Mouse (Mus musculus) embryonic facial prominence, embryonic 13.5 days (tissue): ENCODE measurements around the gene Runx3. TPM values are rescaled to one million over a fixed set of nuclear protein-coding genes. Genes with fewer than 3 reads are reported as not detected.

ENCODE experiments used
- ATAC-seq: fragments of 200-750 bp; cut with Nextera tagmentation; 2 replicates; pipeline ENCODE4 v1.8.0; 2017; ENCODE audit warnings: low read depth; ENCODE audit not compliant: insufficient number of reproducible peaks, insufficient read depth, low FRiP score, low TSS enrichment
- H3K27ac ChIP-seq: fragments of 300-500 bp; sonication (generic); 2 replicates; pipeline ENCODE4 v1.5.1; 2015; ENCODE audit warnings: moderate library complexity, mild to moderate bottlenecking, inconsistent platforms
- H3K27me3 ChIP-seq: fragments of 300-500 bp; sonication (generic); 2 replicates; pipeline ENCODE4 v1.6.1; 2015; ENCODE audit warnings: mild to moderate bottlenecking, inconsistent platforms
- H3K36me3 ChIP-seq: fragments of 300-500 bp; sonication (generic); 2 replicates; pipeline ENCODE4 v1.6.1; 2015; ENCODE audit warnings: mild to moderate bottlenecking, inconsistent platforms
- H3K4me1 ChIP-seq: fragments of 300-500 bp; sonication (generic); 2 replicates; pipeline ENCODE4 v1.6.1; 2015; ENCODE audit warnings: inconsistent platforms
- H3K4me2 ChIP-seq: fragments of 300-500 bp; sonication (generic); 2 replicates; pipeline ENCODE4 v1.6.1; 2015; ENCODE audit warnings: moderate library complexity, mild to moderate bottlenecking, inconsistent platforms
- H3K4me3 ChIP-seq: fragments of 300-500 bp; sonication (generic); 2 replicates; pipeline ENCODE4 v1.5.1; 2015; ENCODE audit warnings: mild to moderate bottlenecking, inconsistent platforms
- H3K9ac ChIP-seq: fragments of 300-500 bp; sonication (generic); 2 replicates; pipeline ENCODE4 v1.6.1; 2015; ENCODE audit warnings: mild to moderate bottlenecking, inconsistent platforms
- H3K9me3 ChIP-seq: fragments of 300-500 bp; sonication (generic); 2 replicates; pipeline ENCODE4 v1.6.1; 2016; ENCODE audit warnings: inconsistent platforms
- WGBS: fragments of 180-500 bp; shearing (Covaris S2); methylation state at CpG from one replicate; pipeline ENCODE4 v1.1.7; 2015; ENCODE audit warnings: mixed read lengths; 5-methylcytosine and 5-hydroxymethylcytosine counted together
- polyA plus RNA-seq: library from polyadenylated mRNA; unstranded; fragments of >200 nt; fragmentation: Nextera tagmentation; extraction: Ambion mirVana; gene quantifications from 2 replicates; pipeline ENCODE4 v1.2.1, GENCODE M21; 2015

The Runx3 gene
- polyA plus RNA-seq, 1 experiment from 2014 or later: 3.1 TPM

GRCm38 (mm10) chr4:135160168-135160567 is 39.7 kb downstream of the Runx3 start:
- H3K4me3 ChIP-seq: no peak overlapping the region
- 72% methylated on average over 3 of the region's 3 CpGs for whole genome bisulfite sequencing
- H3K9me3 ChIP-seq: no peaks in the 10 kb centered on the region
- H3K4me2 ChIP-seq: no peak overlapping the region
- H3K36me3 ChIP-seq: no peaks in the 10 kb centered on the region
- no peak overlapping the region for H3K9ac ChIP-seq
- H3K27me3 ChIP-seq: peaks cover 86% of the 10 kb centered on the region
- H3K4me1 ChIP-seq: peaks cover 59% of the 10 kb centered on the region
- no peak for ATAC-seq
- no peak overlapping the region for H3K27ac ChIP-seq

GRCm38 (mm10) chr4:135161441-135161840 is 41.0 kb downstream of the Runx3 start:
- Histone ChIP-seq H3K9me3 (no peaks in the 10 kb centered on the region), H3K4me1 (peaks cover 60% of the 10 kb centered on the region), H3K4me3 (no peak overlapping the region), H3K27me3 (peaks cover 85% of the 10 kb centered on the region), H3K36me3 (no peaks in the 10 kb centered on the region), H3K9ac (no peak overlapping the region), H3K27ac (no peak overlapping the region), H3K4me2 (no peak overlapping the region)
- no peak for ATAC-seq
- 86% methylated on average over 11 of the region's 11 CpGs for WGBS

DNA sequence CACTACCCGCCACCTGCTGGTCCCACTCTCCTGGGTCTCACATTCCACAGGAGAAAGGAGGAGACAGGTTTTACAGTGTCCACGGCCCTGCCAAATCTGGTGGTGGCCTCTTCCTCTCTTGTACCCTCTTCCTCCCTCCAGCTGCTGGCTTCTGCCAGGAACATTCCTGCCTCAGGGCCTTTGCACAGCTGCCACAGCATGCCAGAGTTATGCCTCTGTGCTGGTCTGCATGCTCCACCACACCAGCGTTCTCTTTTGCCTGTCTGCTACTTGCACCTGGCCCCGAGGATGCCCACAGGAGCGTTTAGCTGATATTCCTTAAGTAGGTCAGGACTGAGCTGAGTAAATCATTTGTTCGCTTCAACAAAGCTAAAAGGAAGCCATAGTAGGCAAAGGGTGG is 45.3 kb downstream of the Runx3 start:
- 31% methylated on average over 5 of the region's 6 CpGs for WGBS
- H3K9ac ChIP-seq: no peak overlapping the region
- H3K27me3 ChIP-seq: peaks cover 80% of the 10 kb centered on the region
- no peaks in the 10 kb centered on the region for H3K9me3 ChIP-seq
- no peak overlapping the region for H3K4me2 ChIP-seq
- H3K27ac ChIP-seq: peak overlapping the region; percentile 75
- no peak overlapping the region for H3K4me3 ChIP-seq
- no peak for ATAC-seq
- H3K4me1 ChIP-seq: peaks cover 53% of the 10 kb centered on the region
- H3K36me3 ChIP-seq: no peaks in the 10 kb centered on the region

DNA sequence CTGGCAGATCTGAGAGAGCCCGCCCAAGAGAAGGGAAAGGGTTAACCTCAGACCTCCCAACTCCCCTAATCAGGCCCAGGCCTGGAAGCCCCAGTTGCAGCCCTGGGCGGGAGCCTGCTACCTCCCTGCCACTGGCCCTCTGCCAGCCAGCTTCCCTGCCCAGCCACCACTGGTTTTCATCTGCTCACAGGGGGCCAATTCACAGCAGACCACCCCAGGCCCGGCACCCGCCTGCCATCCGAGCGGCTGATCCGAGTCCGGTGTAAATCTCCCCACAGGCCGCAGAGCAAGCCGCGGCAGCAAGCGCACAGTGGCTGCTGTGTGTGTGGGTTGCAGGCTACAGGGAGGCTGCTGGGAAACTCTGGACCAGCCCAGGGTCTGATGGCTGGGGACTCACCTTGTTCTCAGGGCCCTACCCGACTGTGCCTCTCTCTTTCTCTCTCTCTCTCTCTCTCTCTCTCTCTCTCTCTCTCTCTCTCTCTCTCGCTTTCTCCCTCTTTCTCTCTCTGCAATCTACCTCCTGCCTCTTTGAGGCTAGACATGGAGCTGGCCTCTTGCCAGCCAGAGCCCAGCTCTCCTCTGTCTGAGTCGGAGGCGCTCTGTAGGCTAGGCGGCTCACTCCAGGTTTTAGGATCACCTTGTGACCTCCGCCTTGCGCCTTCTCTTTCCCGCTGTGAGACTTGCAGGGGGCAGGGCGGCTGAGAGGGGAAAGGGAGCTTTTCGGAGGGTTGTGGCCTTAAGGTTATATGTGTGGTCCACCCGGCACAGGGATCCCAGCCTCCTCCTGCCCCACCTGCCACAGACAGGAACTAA is 46.2 kb downstream of the Runx3 start:
- Histone ChIP-seq H3K4me1 (peaks cover 49% of the 10 kb centered on the region), H3K36me3 (no peaks in the 10 kb centered on the region), H3K4me2 (peak overlapping the region; percentile 51), H3K9me3 (no peaks in the 10 kb centered on the region), H3K27ac (peak overlapping the region; percentile 75), H3K27me3 (peaks cover 82% of the 10 kb centered on the region), H3K9ac (0 out of 2 replicates have a peak overlapping the region, but pooled peaks have one; percentile 44), H3K4me3 (peak overlapping the region; percentile 9)
- 2% methylated on average over 23 of the region's 23 CpGs for WGBS
- peak; percentile 69; the same call in 1 of the 2 replicates for ATAC-seq

- H3K9ac ChIP-seq: 0 out of 2 replicates have a peak overlapping the region, but pooled peaks have one; percentile 32
- H3K36me3 ChIP-seq: no peaks in the 10 kb centered on the region
- 53% methylated on average over 7 of the region's 7 CpGs for WGBS
- peaks cover 93% of the 10 kb centered on the region for H3K27me3 ChIP-seq
- H3K27ac ChIP-seq: peak overlapping the region; percentile 75; the same call in 1 of the 2 replicates
- 0 out of 2 replicates have a peak overlapping the region, but pooled peaks have one; percentile 51 for H3K4me2 ChIP-seq
- H3K9me3 ChIP-seq: no peaks in the 10 kb centered on the region
- ATAC-seq: no peak
- H3K4me3 ChIP-seq: no peak overlapping the region
- peaks cover 50% of the 10 kb centered on the region for H3K4me1 ChIP-seq
These were observed 47.5 kb downstream of the Runx3 start for GRCm38 (mm10) chr4:135167816-135168527.

DNA sequence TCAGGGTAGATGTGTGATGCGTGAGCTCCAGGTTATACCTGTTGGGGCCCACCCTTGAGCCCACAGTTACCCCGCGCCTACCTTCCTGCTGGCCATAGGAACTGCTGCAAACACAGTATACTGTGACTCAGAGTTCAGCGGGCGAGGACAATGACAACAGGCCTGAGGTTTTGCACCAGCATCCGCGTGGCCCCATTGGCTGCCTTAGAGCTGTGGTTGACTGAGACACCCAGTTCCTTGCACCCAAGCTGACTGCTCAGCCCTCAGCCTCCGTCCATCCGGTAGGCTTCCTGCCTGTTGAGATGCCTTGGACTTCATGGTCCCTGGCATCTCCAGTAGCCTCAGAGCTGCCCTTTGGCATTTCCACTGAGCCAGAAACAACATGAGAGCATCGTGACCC is 48.6 kb downstream of the Runx3 start:
- no peak overlapping the region for H3K27ac ChIP-seq
- H3K9me3 ChIP-seq: no peaks in the 10 kb centered on the region
- H3K36me3 ChIP-seq: no peaks in the 10 kb centered on the region
- ATAC-seq: no peak
- no peak overlapping the region for H3K9ac ChIP-seq
- no peak overlapping the region for H3K4me3 ChIP-seq
- H3K4me1 ChIP-seq: peaks cover 57% of the 10 kb centered on the region
- H3K4me2 ChIP-seq: no peak overlapping the region
- H3K27me3 ChIP-seq: peaks cover 93% of the 10 kb centered on the region
- WGBS: 69% methylated on average over 10 of the region's 10 CpGs

DNA sequence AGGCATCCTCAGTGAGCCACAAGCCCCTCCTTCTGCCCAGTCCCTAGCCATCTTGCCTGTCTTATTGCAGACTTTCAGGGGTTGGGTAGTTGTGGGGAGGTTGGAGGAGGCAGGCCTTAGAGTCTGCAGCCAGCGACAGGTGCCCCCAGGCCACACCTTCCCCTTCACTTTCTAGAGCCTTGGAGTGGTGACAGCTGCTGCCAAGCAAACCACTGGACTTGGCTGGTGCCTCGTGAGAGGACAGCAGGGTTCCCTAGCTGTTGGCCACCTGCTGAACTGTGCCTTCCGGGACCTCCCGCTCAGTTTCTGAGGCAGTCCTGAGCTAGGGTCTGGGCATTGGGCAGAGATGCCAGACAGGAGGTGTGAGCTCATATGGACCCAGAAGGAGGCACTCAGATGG is 49.0 kb downstream of the Runx3 start:
- Histone ChIP-seq H3K36me3 (no peaks in the 10 kb centered on the region), H3K27ac (no peak overlapping the region), H3K9ac (no peak overlapping the region), H3K4me1 (peaks cover 59% of the 10 kb centered on the region), H3K27me3 (peaks cover 93% of the 10 kb centered on the region), H3K9me3 (no peaks in the 10 kb centered on the region), H3K4me2 (no peak overlapping the region), H3K4me3 (no peak overlapping the region)
- no peak for ATAC-seq
- 59% methylated on average over 4 of the region's 4 CpGs for WGBS

DNA sequence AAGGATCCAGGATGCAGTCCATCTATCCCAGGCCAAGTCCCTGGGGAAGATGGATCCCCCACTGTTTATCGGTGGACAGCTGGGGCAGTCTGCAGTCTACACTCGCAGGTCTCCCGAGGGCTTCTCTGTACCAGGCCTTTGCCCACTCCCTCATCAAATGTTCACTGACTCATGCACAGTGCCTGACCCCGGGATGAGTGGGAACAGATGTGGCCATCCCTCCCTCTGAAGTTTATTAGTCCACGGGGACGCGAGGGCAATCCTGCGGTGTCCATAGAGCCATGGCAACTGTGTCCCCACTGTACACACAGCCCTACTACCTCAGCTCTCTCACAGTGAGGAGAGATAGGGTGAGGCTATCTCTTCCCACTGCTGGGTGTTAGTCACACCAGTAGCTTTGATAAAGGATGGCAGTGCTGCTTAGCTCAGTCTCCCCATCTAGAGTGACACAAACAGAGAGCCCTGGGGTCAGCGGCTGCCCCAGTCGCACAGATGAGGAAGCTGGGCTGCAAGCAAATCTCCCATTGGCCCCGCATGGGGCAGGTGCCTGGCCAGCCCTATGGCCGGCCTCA is 50.9 kb downstream of the Runx3 start:
- 52% methylated on average over 12 of the region's 12 CpGs for WGBS

GRCm38 (mm10) chr4:135175406-135176120 is 55.1 kb downstream of the Runx3 start:
- Histone ChIP-seq H3K9ac (peak overlapping the region; percentile 61), H3K4me2 (peak overlapping the region; percentile 54), H3K4me1 (peaks cover 42% of the 10 kb centered on the region), H3K27me3 (peaks cover 76% of the 10 kb centered on the region), H3K36me3 (no peaks in the 10 kb centered on the region), H3K27ac (no peak overlapping the region), H3K9me3 (no peaks in the 10 kb centered on the region), H3K4me3 (peak overlapping the region; percentile 14)
- 12% methylated on average over 38 of the region's 38 CpGs for WGBS
- ATAC-seq: no peak

More for the DNA sequence above, 50.9 kb downstream of the Runx3 start:
- no peak for ATAC-seq
- peaks cover 57% of the 10 kb centered on the region for H3K4me1 ChIP-seq
- no peaks in the 10 kb centered on the region for H3K36me3 ChIP-seq
- H3K27ac ChIP-seq: no peak overlapping the region
- no peak overlapping the region for H3K4me2 ChIP-seq
- no peak overlapping the region for H3K4me3 ChIP-seq
- no peak overlapping the region for H3K9ac ChIP-seq
- no peaks in the 10 kb centered on the region for H3K9me3 ChIP-seq
- peaks cover 94% of the 10 kb centered on the region for H3K27me3 ChIP-seq

- Histone ChIP-seq H3K9ac (no peak overlapping the region), H3K4me1 (peaks cover 42% of the 10 kb centered on the region), H3K9me3 (no peaks in the 10 kb centered on the region), H3K4me2 (no peak overlapping the region), H3K27ac (no peak overlapping the region), H3K36me3 (no peaks in the 10 kb centered on the region), H3K27me3 (peaks cover 56% of the 10 kb centered on the region), H3K4me3 (no peak overlapping the region)
- ATAC-seq: no peak
These were observed 57.1 kb downstream of the Runx3 start for GRCm38 (mm10) chr4:135177568-135177967.

DNA sequence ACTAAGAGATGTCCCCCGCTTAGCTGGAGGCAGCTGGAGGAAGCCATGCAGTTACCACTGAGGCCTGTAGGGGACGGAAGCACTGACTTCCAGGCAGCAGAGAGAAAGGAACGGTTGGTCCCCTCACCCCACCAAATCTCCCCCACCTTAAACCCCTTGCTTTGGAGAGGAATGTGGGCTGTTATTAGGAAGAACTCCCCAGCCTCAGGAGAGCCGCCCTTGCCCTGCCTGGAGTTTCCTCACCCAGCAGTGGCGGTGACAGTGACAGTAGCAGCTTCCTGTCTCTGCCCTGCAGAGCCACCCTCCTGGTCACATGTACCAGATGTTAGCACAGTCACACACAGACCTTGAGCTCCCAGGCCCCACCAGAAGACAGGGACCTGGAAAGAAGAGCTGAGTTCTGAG is 58.6 kb downstream of the Runx3 start:
- peaks cover 31% of the 10 kb centered on the region for H3K4me1 ChIP-seq
- no peak overlapping the region for H3K4me2 ChIP-seq
- no peaks in the 10 kb centered on the region for H3K36me3 ChIP-seq
- no peak overlapping the region for H3K27ac ChIP-seq
- H3K9ac ChIP-seq: peak overlapping the region; percentile 21; the same call in 1 of the 2 replicates
- no peak for ATAC-seq
- H3K9me3 ChIP-seq: no peaks in the 10 kb centered on the region
- peaks cover 41% of the 10 kb centered on the region for H3K27me3 ChIP-seq
- no peak overlapping the region for H3K4me3 ChIP-seq
- WGBS: 26% methylated on average over 5 of the region's 5 CpGs
